Mouse (Mus musculus): Measurements from ENCODE around the gene Timm44.
A peak's percentile ranks its signal among the peaks of the same experiment; 100 is the strongest.

DNA sequence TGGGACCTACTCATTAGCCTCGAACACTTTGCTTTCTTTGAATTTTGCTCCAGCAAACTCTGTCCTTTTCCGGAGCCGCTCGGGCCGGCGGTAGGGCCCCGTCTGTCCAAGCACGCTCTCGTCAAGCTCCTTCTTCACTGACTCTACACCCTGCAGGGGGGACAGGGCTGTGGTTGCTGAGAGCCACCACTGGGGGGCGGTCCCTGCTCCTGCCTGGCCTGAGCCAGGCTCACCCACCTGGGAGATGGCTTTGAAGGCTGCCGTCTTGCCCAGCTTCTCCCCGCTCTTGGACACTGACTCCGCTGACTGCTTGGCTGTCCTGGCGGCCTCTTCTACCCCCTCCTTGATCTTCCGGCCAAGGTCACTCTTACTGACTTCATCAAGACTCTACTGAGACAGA is 8.1 kb downstream of the Timm44 start:
- TF ChIP-seq EP300 (IDR thresholded peaks at IDR 0.05; ENCODE audit: low read depth in 1 of 2, low read length in 2 of 2), result no peak
- peak; percentile 59 for TF ChIP-seq SMC3 (IDR thresholded peaks at IDR 0.05; ENCODE audit: low read depth, low read length)
- TF ChIP-seq KAT2A (conservative IDR thresholded peaks at IDR 0.05; ENCODE audit: low read depth, low read length), result no peak
- no peak for TF ChIP-seq MAX (IDR thresholded peaks at IDR 0.05; ENCODE audit: low read length)
- TF ChIP-seq HCFC1 (IDR thresholded peaks at IDR 0.05; ENCODE audit: low read depth, low read length), result no peak
- TF ChIP-seq CTCF (IDR thresholded peaks at IDR 0.05 in 2 of 3, conservative IDR thresholded peaks at IDR 0.05 in 1 of 3; ENCODE audit: control insufficient read depth in 1 of 3, insufficient read depth in 1 of 3, low read depth in 2 of 3, low read length in 3 of 3, poor library complexity in 1 of 3, severe bottlenecking in 1 of 3), result peak; percentile 27 to 73 (median 55); a peak in 5 of 6 replicates
- TF ChIP-seq RAD21 (IDR thresholded peaks at IDR 0.05; ENCODE audit: low read depth, low read length), result peak; percentile 34
- TF ChIP-seq CHD2 (IDR thresholded peaks at IDR 0.05; ENCODE audit: low read length), result no peak
- no peak for TF ChIP-seq MEF2A (IDR thresholded peaks at IDR 0.05; ENCODE audit: extremely low read depth, insufficient replicate concordance, low read depth, low read length, poor library complexity, severe bottlenecking)
